Mouse (Mus musculus) c-Kit-positive CD71-positive TER-119-positive erythroid progenitor cells, embryonic 14.5 days (primary cell): ENCODE data around the gene Plbd2.

ENCODE experiments used
- DNase-seq: peaks from one replicate; pipeline ENCODE4 v3.0.0-alpha.2; 2013; ENCODE audit warnings: low spot score

Plbd2 gene

GRCm38 (mm10) chr5:120436885-120437495, 66.4 kb downstream of the Plbd2 start:
- no peak for DNase-seq

- DNase-seq: no peak
Measured at GRCm38 (mm10) chr5:120435731-120436501, 67.5 kb downstream of the Plbd2 start.

GRCm38 (mm10) chr5:120435006-120435681, 68.3 kb downstream of the Plbd2 start:
- DNase-seq: no peak

- DNase-seq: no peak
Measured at GRCm38 (mm10) chr5:120434231-120434735, 69.1 kb downstream of the Plbd2 start.
